Mouse (Mus musculus) bone marrow macrophage, adult 2 months (primary cell): Measurements from ENCODE around the gene Dna2.

Source experiments
- CTCF ChIP-seq: IDR thresholded peaks from 2 replicates; pipeline ENCODE4 v1.5.1; 2012; ENCODE audit warnings: low read depth, mild to moderate bottlenecking, low read length, moderate library complexity
- POLR2A ChIP-seq: IDR thresholded peaks from 2 replicates; pipeline ENCODE4 v1.6.1; 2012; ENCODE audit warnings: mild to moderate bottlenecking, low read depth, low read length, borderline replicate concordance

DNA sequence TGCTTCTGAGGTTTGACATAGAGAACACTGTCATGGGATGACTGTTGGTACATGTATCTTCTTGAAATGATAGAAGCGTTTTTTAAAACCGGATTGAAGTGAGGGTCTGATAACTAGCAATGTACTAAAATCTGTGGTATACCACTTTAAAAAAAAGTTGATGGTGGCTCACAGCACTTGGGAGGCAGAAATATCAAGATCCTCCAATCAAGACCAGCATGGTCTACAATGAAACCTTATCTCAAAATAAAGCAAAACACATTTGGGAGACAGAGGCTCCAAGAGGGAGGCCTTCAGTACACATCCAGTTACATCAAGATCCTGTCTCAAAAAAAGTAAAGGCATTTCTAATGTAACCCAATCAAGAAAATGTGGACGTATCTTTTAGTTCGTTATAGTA, 74.9 kb downstream of the Dna2 start:
- TF ChIP-seq POLR2A = no peak
- TF ChIP-seq CTCF = no peak
